Mouse (Mus musculus) hindbrain, embryonic 13.5 days (tissue): ENCODE measurements at regions not wholly inside any gene's neighbourhood (a gene's known extent, or its start where the extent isn't known, plus 50 kb on each side); places are given as distances from the start of the nearest gene placed in this dataset.

ENCODE experiments used
- ATAC-seq: fragments of 200-750 bp; cut with Nextera tagmentation; 2 replicates; pipeline ENCODE4 v1.8.0; 2017; ENCODE audit warnings: moderate TSS enrichment; ENCODE audit not compliant: low FRiP score
- H3K27ac ChIP-seq: fragments of 300-500 bp; sonication (generic); 2 replicates; pipeline ENCODE4 v1.5.1; 2015; ENCODE audit warnings: inconsistent platforms, mild to moderate bottlenecking, moderate library complexity
- H3K27me3 ChIP-seq: fragments of 300-500 bp; sonication (generic); 2 replicates; pipeline ENCODE4 v1.6.1; 2015; ENCODE audit warnings: mild to moderate bottlenecking, inconsistent platforms
- H3K36me3 ChIP-seq: fragments of 300-500 bp; sonication (generic); 2 replicates; pipeline ENCODE4 v1.6.1; 2015; ENCODE audit warnings: mild to moderate bottlenecking, inconsistent platforms
- H3K4me1 ChIP-seq: fragments of 300-500 bp; sonication (generic); replicated peaks from 2 replicates; pipeline ENCODE4 v1.6.1; 2015; ENCODE audit warnings: inconsistent platforms
- H3K4me2 ChIP-seq: fragments of 300-500 bp; sonication (generic); 2 replicates; pipeline ENCODE4 v1.6.1; 2015; ENCODE audit warnings: inconsistent platforms, mild to moderate bottlenecking, moderate library complexity
- H3K4me3 ChIP-seq: fragments of 300-500 bp; sonication (generic); 2 replicates; pipeline ENCODE4 v1.5.1; 2015; ENCODE audit warnings: mild to moderate bottlenecking, inconsistent platforms
- H3K9ac ChIP-seq: fragments of 300-500 bp; sonication (generic); 2 replicates; pipeline ENCODE4 v1.6.1; 2015; ENCODE audit warnings: mild to moderate bottlenecking, inconsistent platforms
- H3K9me3 ChIP-seq: fragments of 300-500 bp; sonication (generic); 2 replicates; pipeline ENCODE4 v1.6.1; 2016; ENCODE audit warnings: inconsistent platforms
- WGBS: fragments of 180-500 bp; shearing (Covaris S2); methylation state at CpG from one replicate; pipeline ENCODE4 v1.1.7; 2015; 5-methylcytosine and 5-hydroxymethylcytosine counted together

- Histone ChIP-seq H3K4me3 (no peak overlapping the region), H3K36me3 (no peaks in the 10 kb centered on the region), H3K27me3 (no peaks in the 10 kb centered on the region), H3K4me2 (no peak overlapping the region), H3K9me3 (0 out of 2 replicates have a peak, but pooled peaks cover 3% of the 10 kb centered on the region), H3K9ac (no peak overlapping the region), H3K4me1 (no peaks in the 10 kb centered on the region), H3K27ac (no peak overlapping the region)
- ATAC-seq, result no peak
- WGBS, result 94% methylated on average over 1 of the region's 1 CpGs
Measured at GRCm38 (mm10) chr6:59556668-59557310, 130.7 kb upstream of the Gprin3 start.

GRCm38 (mm10) chr6:59537025-59537424 is 110.9 kb upstream of the Gprin3 start:
- no peak overlapping the region for H3K4me2 ChIP-seq
- H3K27me3 ChIP-seq, result no peaks in the 10 kb centered on the region
- H3K36me3 ChIP-seq, result no peaks in the 10 kb centered on the region
- H3K9ac ChIP-seq, result no peak overlapping the region
- no peak overlapping the region for H3K27ac ChIP-seq
- 71% methylated on average over 2 of the region's 2 CpGs for WGBS
- no peak for ATAC-seq
- H3K4me3 ChIP-seq, result no peak overlapping the region
- no peaks in the 10 kb centered on the region for H3K9me3 ChIP-seq
- H3K4me1 ChIP-seq, result no peaks in the 10 kb centered on the region

GRCm38 (mm10) chr6:59524940-59525265 is 98.8 kb upstream of the Gprin3 start:
- 84% methylated on average over 1 of the region's 1 CpGs for WGBS
- no peaks in the 10 kb centered on the region for H3K4me1 ChIP-seq
- no peak overlapping the region for H3K27ac ChIP-seq
- no peak for ATAC-seq
- H3K27me3 ChIP-seq, result no peaks in the 10 kb centered on the region
- no peaks in the 10 kb centered on the region for H3K9me3 ChIP-seq
- H3K4me3 ChIP-seq, result no peak overlapping the region
- H3K9ac ChIP-seq, result no peak overlapping the region
- no peak overlapping the region for H3K4me2 ChIP-seq
- H3K36me3 ChIP-seq, result no peaks in the 10 kb centered on the region

GRCm38 (mm10) chr6:59524095-59524939 is 98.2 kb upstream of the Gprin3 start:
- ATAC-seq, result no peak
- H3K36me3 ChIP-seq, result no peaks in the 10 kb centered on the region
- H3K27me3 ChIP-seq, result no peaks in the 10 kb centered on the region
- H3K4me1 ChIP-seq, result no peaks in the 10 kb centered on the region
- H3K27ac ChIP-seq, result no peak overlapping the region
- H3K9me3 ChIP-seq, result no peaks in the 10 kb centered on the region
- H3K9ac ChIP-seq, result no peak overlapping the region
- no peak overlapping the region for H3K4me2 ChIP-seq
- H3K4me3 ChIP-seq, result no peak overlapping the region
- 95% methylated on average over 1 of the region's 1 CpGs for WGBS

GRCm38 (mm10) chr6:59522960-59523359 is 96.9 kb upstream of the Gprin3 start:
- ATAC-seq, result no peak
- no peaks in the 10 kb centered on the region for H3K36me3 ChIP-seq

GRCm38 (mm10) chr6:59500818-59501217 is 74.7 kb upstream of the Gprin3 start:
- Histone ChIP-seq H3K27me3 (no peaks in the 10 kb centered on the region), H3K4me3 (no peak overlapping the region), H3K27ac (no peak overlapping the region), H3K9ac (no peak overlapping the region), H3K9me3 (no peaks in the 10 kb centered on the region; the same call in 1 of the 2 replicates), H3K36me3 (no peaks in the 10 kb centered on the region), H3K4me1 (no peaks in the 10 kb centered on the region), H3K4me2 (no peak overlapping the region)
- 38% methylated on average over 1 of the region's 1 CpGs for WGBS
- no peak for ATAC-seq

More at GRCm38 (mm10) chr6:59522960-59523359, 96.9 kb upstream of the Gprin3 start:
- Histone ChIP-seq H3K4me2 (no peak overlapping the region), H3K9ac (no peak overlapping the region), H3K9me3 (no peaks in the 10 kb centered on the region), H3K27ac (no peak overlapping the region), H3K27me3 (no peaks in the 10 kb centered on the region), H3K4me3 (no peak overlapping the region), H3K4me1 (no peaks in the 10 kb centered on the region)

GRCm38 (mm10) chr6:59498800-59499199 is 72.7 kb upstream of the Gprin3 start:
- H3K4me2 ChIP-seq, result no peak overlapping the region
- ATAC-seq, result no peak

GRCm38 (mm10) chr6:59498079-59498478 is 72.0 kb upstream of the Gprin3 start:
- H3K4me2 ChIP-seq, result no peak overlapping the region
- ATAC-seq, result peak; percentile 52; the same call in 1 of the 2 replicates
- WGBS, result 30% methylated on average over 7 of the region's 7 CpGs
- H3K9me3 ChIP-seq, result no peaks in the 10 kb centered on the region
- H3K4me3 ChIP-seq, result no peak overlapping the region
- no peak overlapping the region for H3K27ac ChIP-seq
- no peaks in the 10 kb centered on the region for H3K4me1 ChIP-seq
- no peaks in the 10 kb centered on the region for H3K27me3 ChIP-seq
- no peaks in the 10 kb centered on the region for H3K36me3 ChIP-seq
- no peak overlapping the region for H3K9ac ChIP-seq

More at GRCm38 (mm10) chr6:59498800-59499199, 72.7 kb upstream of the Gprin3 start:
- Histone ChIP-seq H3K9ac (no peak overlapping the region), H3K4me1 (no peaks in the 10 kb centered on the region), H3K4me3 (no peak overlapping the region), H3K9me3 (no peaks in the 10 kb centered on the region), H3K27ac (no peak overlapping the region), H3K36me3 (no peaks in the 10 kb centered on the region), H3K27me3 (no peaks in the 10 kb centered on the region)
- WGBS, result 69% methylated on average over 1 of the region's 1 CpGs

- H3K36me3 ChIP-seq, result no peaks in the 10 kb centered on the region
- no peaks in the 10 kb centered on the region for H3K9me3 ChIP-seq
- 79% methylated on average over 3 of the region's 3 CpGs for WGBS
- no peak overlapping the region for H3K27ac ChIP-seq
- no peak for ATAC-seq
- H3K4me2 ChIP-seq, result no peak overlapping the region
- no peak overlapping the region for H3K4me3 ChIP-seq
- no peaks in the 10 kb centered on the region for H3K27me3 ChIP-seq
- H3K4me1 ChIP-seq, result no peaks in the 10 kb centered on the region
- no peak overlapping the region for H3K9ac ChIP-seq
Measured at GRCm38 (mm10) chr6:59489001-59489575, 63.0 kb upstream of the Gprin3 start.

- ATAC-seq, result no peak
- Histone ChIP-seq H3K4me2 (no peak overlapping the region), H3K27ac (no peak overlapping the region), H3K4me1 (no peaks in the 10 kb centered on the region), H3K9me3 (no peaks in the 10 kb centered on the region), H3K36me3 (no peaks in the 10 kb centered on the region), H3K4me3 (no peak overlapping the region), H3K27me3 (no peaks in the 10 kb centered on the region), H3K9ac (no peak overlapping the region)
- 67% methylated on average over 1 of the region's 1 CpGs for WGBS
Measured at GRCm38 (mm10) chr6:59488386-59488785, 62.3 kb upstream of the Gprin3 start.

GRCm38 (mm10) chr6:59484004-59484403 is 57.9 kb upstream of the Gprin3 start:
- Histone ChIP-seq H3K27ac (no peak overlapping the region), H3K27me3 (no peaks in the 10 kb centered on the region), H3K4me3 (no peak overlapping the region), H3K9ac (no peak overlapping the region), H3K4me1 (no peaks in the 10 kb centered on the region), H3K9me3 (no peaks in the 10 kb centered on the region), H3K4me2 (no peak overlapping the region), H3K36me3 (no peaks in the 10 kb centered on the region)
- 89% methylated on average over 3 of the region's 3 CpGs for WGBS
- ATAC-seq, result no peak

- Histone ChIP-seq H3K9ac (no peak overlapping the region), H3K4me2 (no peak overlapping the region), H3K27ac (no peak overlapping the region), H3K4me1 (no peaks in the 10 kb centered on the region), H3K36me3 (no peaks in the 10 kb centered on the region), H3K9me3 (no peaks in the 10 kb centered on the region), H3K27me3 (no peaks in the 10 kb centered on the region), H3K4me3 (no peak overlapping the region)
- WGBS, result 29% methylated on average over 3 of the region's 3 CpGs
- peak; percentile 68; the same call in 1 of the 2 replicates for ATAC-seq
Measured at GRCm38 (mm10) chr6:59483587-59483986, 57.5 kb upstream of the Gprin3 start.
